Mouse (Mus musculus) liver, adult (tissue): ENCODE measurements around the gene Gpr45.

Experiments used
- GATA4 ChIP-seq: IDR thresholded peaks from 2 replicates; pipeline ENCODE4 v1.6.1; 2014; ENCODE audit warnings: mild to moderate bottlenecking, low read length; ENCODE audit not compliant: insufficient replicate concordance

Gene Gpr45

GRCm38 (mm10) chr1:42952734-42953481 lies at the start of gene Gpr45:
Gpr45 (plus strand) TSS chr1:42952872.
- TF ChIP-seq GATA4, result no peak

- TF ChIP-seq GATA4, result no peak
Measured at GRCm38 (mm10) chr1:42905148-42905547, 47.5 kb upstream of the Gpr45 start.

GRCm38 (mm10) chr1:42906696-42907095 lies 46.0 kb upstream of the Gpr45 start:
- TF ChIP-seq GATA4, result no peak

- TF ChIP-seq GATA4, result no peak
Measured at GRCm38 (mm10) chr1:42907153-42907552, 45.5 kb upstream of the Gpr45 start.

GRCm38 (mm10) chr1:42915062-42915461 lies 37.6 kb upstream of the Gpr45 start:
- TF ChIP-seq GATA4, result no peak

- no peak for TF ChIP-seq GATA4
Measured at GRCm38 (mm10) chr1:42916719-42917118, 36.0 kb upstream of the Gpr45 start.

- no peak for TF ChIP-seq GATA4
Measured at GRCm38 (mm10) chr1:42917908-42918307, 34.8 kb upstream of the Gpr45 start.

DNA sequence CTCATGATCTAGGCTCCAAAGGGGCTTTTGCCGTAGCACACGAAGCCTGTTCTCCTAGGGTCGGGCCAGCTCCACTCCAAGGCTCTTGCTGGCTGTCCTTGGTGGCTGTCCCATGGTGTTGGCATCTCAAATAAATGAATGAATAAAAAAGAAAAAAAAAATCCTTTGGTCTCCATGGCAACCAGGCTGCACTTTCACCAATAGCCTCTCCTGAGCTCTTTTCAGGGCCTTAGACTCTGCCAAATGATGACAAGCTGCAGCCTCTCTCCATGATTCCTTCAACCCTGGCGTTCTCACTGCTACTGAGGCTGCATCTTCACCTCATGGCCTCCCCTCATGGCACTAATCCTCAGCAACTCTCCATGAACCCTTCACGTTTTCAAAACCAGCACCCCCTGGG lies 28.7 kb upstream of the Gpr45 start:
- no peak for TF ChIP-seq GATA4

DNA sequence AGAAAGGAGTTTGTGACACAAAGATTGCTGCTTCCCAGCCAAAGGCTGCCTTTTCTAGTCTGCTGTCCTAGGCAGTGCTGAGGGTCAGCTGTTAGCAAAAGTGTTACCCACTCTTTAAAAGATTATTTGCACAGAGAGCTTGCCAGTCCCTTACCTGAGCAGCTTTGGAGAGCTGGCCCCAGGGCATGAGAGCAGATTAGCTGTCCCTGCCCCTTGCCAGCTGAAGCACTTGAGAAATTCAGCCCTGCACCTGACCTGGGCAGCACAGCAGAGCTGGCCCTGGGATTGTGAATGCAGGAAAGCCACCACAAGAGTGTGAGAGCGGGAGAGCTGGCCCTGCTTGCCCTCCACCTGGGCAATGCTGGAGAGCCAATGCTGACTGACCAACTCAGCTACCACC lies 19.1 kb upstream of the Gpr45 start:
- no peak for TF ChIP-seq GATA4

DNA sequence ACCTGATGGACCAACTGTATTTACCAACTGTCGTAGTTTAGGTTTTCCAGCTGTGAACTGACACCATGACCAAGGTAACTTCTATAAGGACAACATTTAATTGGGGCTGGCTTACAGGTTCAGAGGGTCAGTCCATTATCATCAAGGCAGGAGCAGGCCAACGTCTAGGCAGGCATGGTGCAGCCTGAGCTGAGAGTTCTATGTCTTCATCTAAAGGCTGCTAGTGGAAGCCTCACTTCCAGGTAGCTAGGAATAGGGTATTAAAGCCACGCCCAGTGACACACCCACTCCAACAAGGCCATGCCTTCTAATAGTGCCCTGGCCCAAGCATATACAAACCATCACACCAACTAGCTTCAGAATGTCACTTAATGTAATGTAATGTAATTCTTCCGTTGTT lies 4.2 kb upstream of the Gpr45 start:
- no peak for TF ChIP-seq GATA4

- TF ChIP-seq GATA4, result no peak
Measured at GRCm38 (mm10) chr1:42953482-42953822, 780 bp downstream of the Gpr45 start.

DNA sequence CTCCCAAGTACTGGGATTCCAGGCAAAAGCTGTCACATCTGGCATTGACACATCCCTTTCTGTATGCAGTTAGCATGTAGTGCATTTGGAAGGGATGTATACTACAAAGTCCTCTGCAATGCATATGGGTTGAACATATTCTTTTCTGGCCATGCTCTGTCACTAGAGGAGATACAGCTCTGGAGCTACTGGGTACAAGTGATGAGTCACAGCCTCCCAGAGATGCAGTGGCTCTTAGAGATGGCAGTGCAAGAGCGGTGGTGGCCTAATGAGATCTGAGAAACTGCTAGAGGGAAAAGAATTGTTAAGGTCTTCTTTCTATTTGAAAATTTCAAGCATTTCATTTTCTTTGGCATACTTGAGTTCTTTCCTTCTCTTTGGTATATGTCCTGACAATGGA lies 4.2 kb downstream of the Gpr45 start:
- TF ChIP-seq GATA4, result no peak

- TF ChIP-seq GATA4, result no peak
Measured at GRCm38 (mm10) chr1:42983082-42983771, 30.6 kb downstream of the Gpr45 start.

GRCm38 (mm10) chr1:42984119-42984518 lies 31.4 kb downstream of the Gpr45 start:
- TF ChIP-seq GATA4, result no peak

DNA sequence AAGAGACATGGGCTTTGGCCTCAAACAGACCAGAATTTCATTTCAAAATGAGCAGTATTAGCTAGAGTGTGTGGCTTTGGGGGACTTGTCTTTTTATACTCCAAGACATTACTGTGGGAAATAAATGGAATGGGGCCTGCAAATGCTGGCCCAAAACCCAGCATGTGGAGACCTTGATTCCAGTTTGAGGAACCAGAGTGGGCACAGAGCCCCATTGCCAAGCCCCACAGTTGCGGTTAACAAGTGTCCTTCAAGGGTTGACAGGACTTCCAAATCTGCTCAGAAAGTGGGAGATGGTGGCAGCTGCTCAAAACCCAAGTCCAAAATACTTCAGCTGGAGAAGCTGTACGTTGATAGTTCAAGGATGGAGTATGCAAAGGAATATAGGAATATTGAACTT lies 36.3 kb downstream of the Gpr45 start:
- TF ChIP-seq GATA4, result no peak

DNA sequence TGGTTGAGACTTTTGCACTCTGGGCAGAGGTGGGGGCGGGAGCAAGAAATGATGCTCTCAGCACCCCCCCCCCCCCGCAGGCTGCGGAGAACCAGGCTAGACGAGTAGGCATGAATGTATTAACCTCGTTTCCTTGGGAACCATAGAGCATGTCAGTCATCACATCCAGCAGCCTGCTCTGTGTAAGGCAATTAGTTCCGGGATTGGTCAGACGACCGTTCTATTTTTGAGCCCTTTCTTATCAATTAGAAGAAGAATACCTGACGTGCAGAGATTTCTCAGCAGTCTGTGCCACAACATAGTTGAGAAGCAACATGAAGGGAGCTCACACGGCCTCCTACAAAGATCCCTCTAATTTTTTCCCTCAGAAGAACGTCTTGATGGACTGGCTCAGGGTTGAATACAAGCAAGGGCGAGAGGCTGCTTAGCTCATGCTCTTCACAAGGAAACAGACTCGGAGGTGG lies 53.4 kb downstream of the Gpr45 start:
- no peak for TF ChIP-seq GATA4

- no peak for TF ChIP-seq GATA4
Measured at GRCm38 (mm10) chr1:43006524-43006923, 53.9 kb downstream of the Gpr45 start.
